Mouse (Mus musculus): ENCODE data around the gene Hnrnpc. TPM values are rescaled to one million over a fixed set of nuclear protein-coding genes. Genes with fewer than 3 reads are reported as not detected.
"Not testable (repeated sequence)": the region's sequence is repeated elsewhere in the genome, so short reads cannot be mapped to it uniquely, and the experiment has no call there.

Gene Hnrnpc
- polyA plus RNA-seq, 1 experiment from 2014 or later, result 726 TPM

DNA sequence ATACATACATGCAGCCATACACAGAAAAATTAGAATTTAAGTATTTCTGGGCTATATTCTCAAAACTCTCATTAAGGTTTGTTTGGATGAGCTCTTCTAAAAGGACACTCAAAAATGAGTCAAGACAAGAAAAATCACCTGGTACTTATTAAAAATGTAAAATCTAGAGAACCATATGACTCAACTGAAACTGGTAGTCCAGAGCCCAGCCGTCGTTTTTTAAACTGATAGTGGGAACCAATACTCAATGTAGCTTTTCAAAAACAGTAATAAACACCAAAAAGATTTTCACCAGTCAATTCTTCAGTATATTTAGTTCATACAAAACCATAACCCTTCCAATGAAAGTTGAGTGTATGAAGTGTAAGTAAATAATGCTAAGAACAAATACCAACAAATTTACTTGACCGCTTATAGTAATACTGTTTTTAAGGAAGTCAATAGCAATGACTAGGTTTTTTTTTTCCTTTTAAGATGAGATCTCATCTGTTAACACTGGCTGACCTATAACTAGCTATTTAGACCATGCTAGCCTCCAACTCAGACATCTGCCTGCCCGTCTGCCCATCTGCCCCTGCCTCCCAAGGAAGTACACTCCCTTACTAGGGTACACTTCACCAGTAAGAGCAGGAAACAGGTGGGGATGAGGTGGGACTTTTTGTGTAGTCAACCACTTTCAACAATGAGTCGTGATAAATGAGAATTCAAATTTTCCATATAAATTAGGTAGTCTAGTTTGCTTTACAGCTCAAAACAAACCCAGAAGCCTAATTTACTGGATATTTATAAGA lies 3.5 kb downstream of the Hnrnpc start:
- H3K9me3 ChIP-seq (replicated peaks), result no peaks in the 10 kb centered on the region
- H3K27me3 ChIP-seq, result no peaks in the 10 kb centered on the region
- H3K4me1 ChIP-seq, result peaks cover 26% of the 10 kb centered on the region
- H3K27ac ChIP-seq, result no peak overlapping the region
- 84% methylated on average over 5 of the region's 5 CpGs for whole genome bisulfite sequencing
- peak overlapping the region; percentile 77; the same call in 1 of the 2 replicates for H3K4me2 ChIP-seq (replicated peaks)
- peaks cover 22% of the 10 kb centered on the region for H3K36me3 ChIP-seq
- no peak for ATAC-seq (ENCODE audit: low FRiP score)
- no peak overlapping the region for H3K4me3 ChIP-seq
- H3K9ac ChIP-seq, result no peak overlapping the region

DNA sequence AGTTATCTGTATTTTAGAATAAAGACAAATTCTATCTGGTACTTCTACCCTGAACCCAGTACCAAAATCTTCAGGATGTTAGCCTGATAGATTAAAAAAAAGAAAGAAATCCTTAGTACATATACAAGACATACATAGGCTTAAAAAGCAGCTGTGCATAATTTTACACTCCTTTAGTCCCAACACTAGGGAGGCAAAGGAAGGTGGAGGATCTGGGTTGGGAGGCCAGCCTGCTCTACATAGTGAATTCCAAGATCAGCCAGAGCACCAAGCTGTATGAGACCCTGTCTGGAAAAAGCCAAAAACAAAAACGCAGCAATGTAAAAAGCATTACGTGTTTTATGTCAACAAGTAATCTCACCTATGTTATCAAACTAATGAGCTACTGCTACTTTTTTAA lies 4.3 kb downstream of the Hnrnpc start:
- WGBS, result 86% methylated on average over 2 of the region's 2 CpGs
- H3K4me1 ChIP-seq, result peaks cover 26% of the 10 kb centered on the region
- H3K27ac ChIP-seq, result no peak overlapping the region
- no peak overlapping the region for H3K4me3 ChIP-seq
- H3K27me3 ChIP-seq, result no peaks in the 10 kb centered on the region
- peaks cover 22% of the 10 kb centered on the region for H3K36me3 ChIP-seq
- no peak overlapping the region for H3K4me2 ChIP-seq (replicated peaks)
- no peaks in the 10 kb centered on the region for H3K9me3 ChIP-seq (replicated peaks)
- no peak for ATAC-seq (ENCODE audit: low FRiP score)
- H3K9ac ChIP-seq, result no peak overlapping the region

DNA sequence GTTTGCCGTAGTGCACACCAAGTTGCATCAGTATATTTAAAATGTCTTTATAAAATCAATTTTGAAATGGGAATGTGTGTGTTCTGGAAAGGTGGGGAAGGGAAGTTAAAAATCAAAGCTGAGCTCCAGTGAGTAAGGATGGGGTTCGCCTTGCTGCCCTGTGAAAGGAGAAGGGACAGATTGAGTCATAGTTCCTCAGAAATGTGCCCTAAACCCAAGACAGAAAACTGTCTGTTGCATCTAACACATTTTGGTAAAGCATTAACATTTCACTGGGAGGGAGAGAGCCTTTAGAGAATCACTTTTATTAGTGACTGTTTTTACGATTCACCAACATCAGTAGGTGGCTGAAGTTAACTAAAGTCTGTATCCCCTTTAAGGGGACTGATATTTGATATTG lies 5.4 kb downstream of the Hnrnpc start:
- H3K9ac ChIP-seq; H3K27ac ChIP-seq; H3K4me2 ChIP-seq (replicated peaks); ATAC-seq (ENCODE audit: low FRiP score); H3K27me3 ChIP-seq; H3K9me3 ChIP-seq (replicated peaks); H3K4me3 ChIP-seq: not testable (repeated sequence)
- Histone ChIP-seq H3K4me1 (peaks cover 26% of the 10 kb centered on the region), H3K36me3 (peaks cover 24% of the 10 kb centered on the region)
- 85% methylated on average over 3 of the region's 3 CpGs for WGBS

DNA sequence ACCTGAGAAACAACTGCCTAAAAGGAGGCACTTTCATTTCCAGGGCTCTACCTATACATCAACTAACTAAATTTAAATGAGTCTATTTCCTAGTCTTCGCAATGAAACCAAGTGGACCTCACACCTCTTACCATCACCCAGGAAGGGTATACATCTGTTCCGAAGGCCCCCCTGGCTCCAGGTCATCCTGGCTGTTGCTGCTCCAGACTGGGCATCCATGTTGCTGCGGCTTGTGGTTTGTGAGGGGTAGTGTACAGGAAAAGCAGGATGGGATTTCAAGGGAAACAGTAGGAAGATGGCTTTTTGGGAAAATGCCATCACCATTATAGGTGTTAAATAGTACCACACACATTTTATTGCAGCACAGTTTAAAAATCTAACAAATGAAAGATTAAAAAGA lies 6.6 kb downstream of the Hnrnpc start:
- Histone ChIP-seq H3K36me3 (peaks cover 30% of the 10 kb centered on the region), H3K4me1 (peaks cover 19% of the 10 kb centered on the region)
- H3K4me3 ChIP-seq; H3K9ac ChIP-seq; H3K9me3 ChIP-seq (replicated peaks); H3K27me3 ChIP-seq; H3K27ac ChIP-seq; H3K4me2 ChIP-seq (replicated peaks); ATAC-seq (ENCODE audit: low FRiP score): not testable (repeated sequence)
- 95% methylated on average over 3 of the region's 3 CpGs for WGBS

DNA sequence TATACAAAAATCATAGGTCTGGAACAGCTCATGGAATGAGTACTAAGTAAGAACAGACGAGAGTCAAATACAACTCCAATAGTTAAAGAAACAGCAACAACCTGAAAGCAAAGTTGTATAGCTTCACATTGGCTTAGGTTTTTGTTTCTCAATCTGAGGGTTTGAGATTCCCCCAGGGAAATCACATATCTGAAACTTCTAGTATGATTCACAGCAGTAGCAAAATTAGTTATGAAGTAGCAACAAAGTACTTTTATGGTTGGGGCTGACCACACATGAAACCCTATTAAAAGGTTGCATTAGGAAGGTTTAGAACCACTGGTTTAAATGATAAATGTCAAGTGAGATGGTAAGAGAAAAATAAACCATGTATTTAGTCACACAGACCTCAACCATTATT lies 9.3 kb downstream of the Hnrnpc start:
- Histone ChIP-seq H3K4me3 (no peak overlapping the region), H3K36me3 (peaks cover 35% of the 10 kb centered on the region), H3K9ac (no peak overlapping the region), H3K27me3 (no peaks in the 10 kb centered on the region), H3K27ac (no peak overlapping the region), H3K9me3 (replicated peaks) (no peaks in the 10 kb centered on the region), H3K4me1 (peaks cover under 1% of the 10 kb centered on the region; the same call in 1 of the 2 replicates), H3K4me2 (replicated peaks) (no peak overlapping the region)
- ATAC-seq (ENCODE audit: low FRiP score), result no peak
- WGBS, result 94% methylated on average over 1 of the region's 1 CpGs

DNA sequence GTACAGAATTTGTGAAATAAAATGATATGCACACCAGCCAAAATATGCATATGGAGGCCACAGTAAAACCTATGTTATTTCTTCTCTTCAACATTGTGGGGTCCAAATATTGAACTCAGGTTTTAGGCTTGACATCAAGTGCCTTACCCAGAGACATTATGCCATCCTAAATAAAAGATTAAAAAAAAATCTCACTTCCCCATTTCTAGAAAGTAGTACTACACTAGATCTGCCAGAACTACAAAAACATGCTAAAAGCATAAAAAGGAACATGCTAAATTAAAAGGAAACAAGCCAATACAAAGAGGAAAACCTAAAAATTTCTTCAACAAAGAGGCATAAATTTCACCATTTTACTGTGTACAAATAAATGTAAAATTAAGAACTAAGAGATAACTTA lies 20.7 kb downstream of the Hnrnpc start:
- H3K27ac ChIP-seq, result no peak overlapping the region
- H3K4me1 ChIP-seq, result no peaks in the 10 kb centered on the region
- H3K36me3 ChIP-seq, result peaks cover 44% of the 10 kb centered on the region
- no peak overlapping the region for H3K4me2 ChIP-seq (replicated peaks)
- H3K4me3 ChIP-seq, result no peak overlapping the region
- no peak for ATAC-seq (ENCODE audit: low FRiP score)
- H3K9ac ChIP-seq, result no peak overlapping the region
- H3K9me3 ChIP-seq (replicated peaks), result no peaks in the 10 kb centered on the region
- H3K27me3 ChIP-seq, result no peaks in the 10 kb centered on the region

DNA sequence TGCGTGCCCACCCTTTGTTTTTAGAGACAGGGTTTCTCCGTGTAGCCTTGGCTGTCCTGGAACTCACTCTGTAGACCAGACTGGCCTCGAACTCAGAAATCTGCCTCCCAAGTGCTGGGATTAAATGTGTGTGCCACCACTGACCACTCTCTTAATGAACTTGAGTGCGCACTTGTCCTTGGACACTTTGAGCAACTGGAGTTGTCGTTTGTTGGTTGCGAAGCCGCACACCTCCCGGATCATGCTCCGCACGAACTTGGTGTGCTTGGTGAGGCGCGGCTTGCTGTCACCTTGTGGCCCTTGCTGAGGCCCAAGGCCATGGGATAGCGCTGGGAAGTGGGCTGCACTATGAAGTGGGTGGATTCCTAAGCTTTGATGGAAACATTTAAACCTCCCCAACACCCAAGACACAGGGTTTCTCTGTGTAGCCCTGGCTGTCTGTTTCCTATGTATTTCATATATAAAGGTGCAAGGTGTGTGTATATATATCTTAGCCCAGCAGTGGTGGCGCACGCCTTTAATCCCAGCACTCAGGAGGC lies 32.2 kb downstream of the Hnrnpc start:
- H3K4me2 ChIP-seq (replicated peaks), result no peak overlapping the region
- peaks cover 53% of the 10 kb centered on the region for H3K36me3 ChIP-seq
- no peaks in the 10 kb centered on the region for H3K9me3 ChIP-seq (replicated peaks)
- H3K27ac ChIP-seq, result no peak overlapping the region
- no peaks in the 10 kb centered on the region for H3K27me3 ChIP-seq
- no peaks in the 10 kb centered on the region for H3K4me1 ChIP-seq
- H3K4me3 ChIP-seq, result no peak overlapping the region
- H3K9ac ChIP-seq, result no peak overlapping the region
- ATAC-seq (ENCODE audit: low FRiP score), result 0 out of 2 replicates have a peak, but pooled peaks have one; percentile 23
- 93% methylated on average over 15 of the region's 15 CpGs for WGBS

DNA sequence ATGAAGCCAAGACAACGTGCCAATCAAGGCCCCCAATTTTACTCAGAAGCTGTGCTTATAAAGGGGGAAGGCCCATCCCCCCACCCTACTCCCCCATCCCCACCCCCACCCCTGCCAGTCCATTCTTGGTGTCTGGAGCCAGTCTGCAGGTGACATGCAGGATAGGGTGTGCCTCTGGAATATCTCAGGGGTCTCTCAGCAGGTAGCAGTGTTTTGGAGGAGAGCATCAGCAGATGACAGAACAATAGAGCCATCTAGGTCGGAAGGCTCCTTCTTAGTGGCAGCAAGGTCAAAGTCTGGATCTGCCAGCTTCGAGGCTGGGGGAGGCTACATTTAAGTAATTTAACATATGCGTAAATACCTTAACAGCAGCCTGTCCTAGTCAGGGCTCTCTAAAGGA lies 37.7 kb downstream of the Hnrnpc start:
- no peak overlapping the region for H3K4me3 ChIP-seq
- H3K4me2 ChIP-seq (replicated peaks), result no peak overlapping the region
- no peak for ATAC-seq (ENCODE audit: low FRiP score)
- no peaks in the 10 kb centered on the region for H3K9me3 ChIP-seq (replicated peaks)
- H3K4me1 ChIP-seq, result no peaks in the 10 kb centered on the region
- no peak overlapping the region for H3K9ac ChIP-seq
- H3K27me3 ChIP-seq, result no peaks in the 10 kb centered on the region
- no peak overlapping the region for H3K27ac ChIP-seq
- WGBS, result 54% methylated on average over 4 of the region's 4 CpGs
- peaks cover 6% of the 10 kb centered on the region for H3K36me3 ChIP-seq

DNA sequence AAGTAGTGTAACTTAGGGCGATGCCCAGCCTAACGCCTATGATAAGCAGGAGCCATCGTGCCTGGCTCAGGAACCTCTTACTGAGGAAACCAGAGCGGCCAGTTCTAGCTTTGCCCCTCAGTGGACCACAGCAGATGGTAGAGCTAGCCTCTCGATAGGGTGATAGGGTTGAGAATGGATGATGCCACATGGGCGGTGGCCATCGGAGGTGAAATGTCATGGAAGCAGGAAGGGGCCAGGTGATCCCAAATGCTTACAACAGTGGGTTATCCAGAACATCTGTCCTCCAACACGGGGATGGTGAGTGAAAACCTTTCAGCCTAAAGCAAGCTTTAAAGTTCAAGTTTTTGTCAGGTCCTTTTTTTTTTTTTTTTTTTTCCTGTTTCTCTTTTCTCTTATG lies 42.0 kb downstream of the Hnrnpc start:
- no peak overlapping the region for H3K4me2 ChIP-seq (replicated peaks)
- no peaks in the 10 kb centered on the region for H3K27me3 ChIP-seq
- no peaks in the 10 kb centered on the region for H3K4me1 ChIP-seq
- no peak overlapping the region for H3K4me3 ChIP-seq
- no peak overlapping the region for H3K27ac ChIP-seq
- ATAC-seq (ENCODE audit: low FRiP score), result no peak
- H3K9me3 ChIP-seq (replicated peaks), result no peaks in the 10 kb centered on the region
- H3K9ac ChIP-seq, result no peak overlapping the region
- no peaks in the 10 kb centered on the region for H3K36me3 ChIP-seq
- 88% methylated on average over 8 of the region's 8 CpGs for WGBS

DNA sequence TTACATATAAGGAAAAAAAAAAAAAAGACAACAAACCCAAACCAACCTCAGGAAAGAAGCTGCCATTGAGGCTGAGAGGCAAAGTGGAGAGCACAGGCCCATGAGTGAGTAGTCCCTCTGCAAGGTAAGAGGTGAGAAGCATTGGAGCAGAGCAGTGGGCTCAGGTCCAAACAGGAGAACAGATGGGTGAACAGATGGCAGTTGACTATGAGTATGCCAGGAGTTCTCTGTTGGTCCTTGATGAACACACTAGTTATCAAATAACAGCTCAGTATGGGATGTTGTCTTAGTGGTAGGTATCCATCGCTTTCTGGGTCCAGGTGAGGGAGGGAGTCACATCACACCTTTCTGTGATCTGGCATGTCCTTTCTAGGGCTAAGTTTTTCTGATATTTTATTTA lies 43.0 kb downstream of the Hnrnpc start:
- ATAC-seq (ENCODE audit: low FRiP score), result no peak
- H3K4me1 ChIP-seq, result no peaks in the 10 kb centered on the region
- H3K9ac ChIP-seq, result no peak overlapping the region
- no peak overlapping the region for H3K27ac ChIP-seq
- H3K36me3 ChIP-seq, result no peaks in the 10 kb centered on the region
- no peak overlapping the region for H3K4me3 ChIP-seq
- H3K27me3 ChIP-seq, result no peaks in the 10 kb centered on the region
- no peaks in the 10 kb centered on the region for H3K9me3 ChIP-seq (replicated peaks)
- no peak overlapping the region for H3K4me2 ChIP-seq (replicated peaks)
- WGBS, result 79% methylated on average over 1 of the region's 1 CpGs

DNA sequence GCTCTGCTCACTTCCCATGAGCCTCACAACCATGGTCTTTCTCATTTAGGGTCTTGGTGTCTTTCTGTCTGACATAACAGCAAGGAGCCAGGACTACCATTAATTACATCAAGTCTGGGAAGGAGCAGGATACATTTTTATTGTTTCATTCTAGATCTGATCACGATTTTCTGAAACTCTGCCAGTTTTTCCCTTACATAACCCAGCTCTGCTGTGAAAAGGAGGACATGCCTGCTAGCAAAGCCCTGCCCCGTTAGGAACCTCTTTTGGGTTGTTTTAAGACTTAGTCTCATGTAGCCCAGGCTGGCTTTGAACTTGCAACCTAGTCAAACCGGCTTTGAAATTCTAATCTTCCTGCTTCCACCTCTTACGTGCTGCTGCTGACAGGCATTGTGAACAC lies 43.8 kb downstream of the Hnrnpc start:
- Histone ChIP-seq H3K27ac (no peak overlapping the region), H3K36me3 (no peaks in the 10 kb centered on the region), H3K4me1 (no peaks in the 10 kb centered on the region), H3K9me3 (replicated peaks) (no peaks in the 10 kb centered on the region), H3K4me3 (no peak overlapping the region), H3K4me2 (replicated peaks) (no peak overlapping the region), H3K27me3 (no peaks in the 10 kb centered on the region), H3K9ac (no peak overlapping the region)
- WGBS, result 75% methylated on average over 4 of the region's 4 CpGs
- no peak for ATAC-seq (ENCODE audit: low FRiP score)

DNA sequence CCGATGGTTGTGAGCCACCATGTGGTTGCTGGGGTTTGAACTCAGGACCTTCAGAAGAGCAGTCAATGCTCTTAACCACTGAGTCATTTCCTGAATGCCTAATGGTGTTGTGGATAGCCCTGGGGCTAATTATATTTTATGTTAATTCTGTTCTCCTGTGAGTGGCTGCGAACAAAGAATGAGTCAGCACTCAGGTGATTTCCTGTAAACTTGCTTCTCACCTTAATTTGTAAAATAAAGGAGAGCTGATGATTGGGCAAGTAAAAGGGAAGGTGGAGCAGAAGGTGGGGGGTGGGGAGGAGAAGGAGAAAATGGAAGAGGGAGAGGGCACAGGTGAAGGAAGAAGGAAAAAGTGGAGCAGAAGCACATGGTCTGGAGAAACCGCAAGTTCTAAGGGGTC lies 51.1 kb downstream of the Hnrnpc start:
- H3K4me1 ChIP-seq; H3K4me3 ChIP-seq; H3K9me3 ChIP-seq (replicated peaks); H3K27me3 ChIP-seq; H3K36me3 ChIP-seq; H3K9ac ChIP-seq; H3K27ac ChIP-seq; H3K4me2 ChIP-seq (replicated peaks); ATAC-seq (ENCODE audit: low FRiP score): not testable (repeated sequence)
- 90% methylated on average over 3 of the region's 3 CpGs for WGBS

DNA sequence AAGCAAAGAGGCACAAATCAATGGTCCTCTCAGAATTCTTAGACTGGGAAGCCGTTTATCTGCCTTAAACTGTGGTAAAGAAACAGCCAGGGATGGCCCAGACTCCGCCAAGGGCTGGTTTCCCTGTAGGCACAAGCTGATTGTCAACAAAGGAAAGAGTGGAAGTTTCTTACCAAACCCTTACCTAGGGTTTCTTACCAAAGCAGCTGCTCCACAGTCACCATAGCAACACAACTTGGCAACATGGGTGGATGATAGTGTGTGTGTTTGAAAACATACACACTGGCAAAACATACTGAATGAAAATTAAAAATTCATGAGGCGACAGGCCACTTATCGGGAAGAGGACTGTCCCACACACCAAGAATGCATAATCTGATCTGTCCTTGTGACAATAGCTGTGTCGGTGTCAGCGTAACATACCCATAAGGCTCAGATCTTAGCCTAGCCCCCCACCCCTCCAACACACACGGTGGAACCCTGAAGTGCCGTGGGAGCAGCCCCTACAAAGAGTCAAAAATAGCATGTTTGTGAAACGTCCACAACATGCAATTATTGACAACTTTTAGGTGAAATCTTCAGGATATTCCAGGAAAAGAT lies 57.8 kb downstream of the Hnrnpc start:
- 57% methylated on average over 9 of the region's 9 CpGs for WGBS
- Histone ChIP-seq H3K4me3 (no peak overlapping the region), H3K27me3 (no peaks in the 10 kb centered on the region), H3K4me1 (peaks cover 15% of the 10 kb centered on the region), H3K27ac (no peak overlapping the region), H3K9ac (no peak overlapping the region), H3K36me3 (no peaks in the 10 kb centered on the region), H3K9me3 (replicated peaks) (no peaks in the 10 kb centered on the region), H3K4me2 (replicated peaks) (no peak overlapping the region)
- ATAC-seq (ENCODE audit: low FRiP score), result no peak
